Mouse (Mus musculus) stomach, postnatal 0 days (tissue): ENCODE measurements at regions not wholly inside any gene's neighbourhood (a gene's known extent, or its start where the extent isn't known, plus 50 kb on each side); places are given as distances from the start of the nearest gene placed in this dataset.

Experiments
- ATAC-seq: fragments of 200-750 bp; cut with Nextera tagmentation; 2 replicates; pipeline ENCODE4 v1.8.0; 2017; ENCODE audit not compliant: low FRiP score, low TSS enrichment
- DNase-seq: peaks from one replicate; pipeline ENCODE4 v3.0.0-alpha.2; 2016; ENCODE audit warnings: low spot score
- H3K27ac ChIP-seq: fragments of 300-500 bp; sonication (generic); replicated peaks from 2 replicates; pipeline ENCODE4 v1.5.1; 2014; ENCODE audit warnings: mild to moderate bottlenecking, control low read depth
- H3K27me3 ChIP-seq: fragments of 300-500 bp; sonication (generic); 2 replicates; pipeline ENCODE4 v1.6.1; 2014; ENCODE audit warnings: low read length; ENCODE audit not compliant: control insufficient read depth, insufficient read depth
- H3K36me3 ChIP-seq: fragments of 300-500 bp; sonication (generic); 2 replicates; pipeline ENCODE4 v1.6.1; 2014; ENCODE audit warnings: low read length, mixed read lengths; ENCODE audit not compliant: control insufficient read depth, insufficient read depth
- H3K4me1 ChIP-seq: fragments of 300-500 bp; sonication (generic); replicated peaks from 2 replicates; pipeline ENCODE4 v1.6.1; 2014; ENCODE audit warnings: antibody characterized with exemption; ENCODE audit not compliant: control insufficient read depth, insufficient read depth
- H3K4me2 ChIP-seq: fragments of 300-500 bp; sonication (generic); replicated peaks from 2 replicates; pipeline ENCODE4 v1.6.1; 2014; ENCODE audit warnings: low read depth, mild to moderate bottlenecking, control low read depth, moderate library complexity
- H3K4me3 ChIP-seq: fragments of 300-500 bp; sonication (generic); 2 replicates; pipeline ENCODE4 v1.5.1; 2014; ENCODE audit warnings: low read depth, low read length, control low read depth
- H3K9ac ChIP-seq: fragments of 300-500 bp; sonication (generic); 2 replicates; pipeline ENCODE4 v1.6.1; 2014; ENCODE audit warnings: mild to moderate bottlenecking, low read length, control low read depth, mixed read lengths
- H3K9me3 ChIP-seq: fragments of 300-500 bp; sonication (generic); 2 replicates; pipeline ENCODE4 v1.6.1; 2016; ENCODE audit warnings: low read length; ENCODE audit not compliant: control insufficient read depth
- CTCF ChIP-seq: IDR thresholded peaks from 2 replicates; pipeline ENCODE4 v1.5.1; 2016; ENCODE audit warnings: antibody characterized with exemption, low read depth, mild to moderate bottlenecking, moderate library complexity
- EP300 ChIP-seq: optimal IDR thresholded peaks from 2 replicates; pipeline ENCODE3; 2016; ENCODE audit warnings: antibody characterized with exemption
- WGBS: fragments of 180-500 bp; shearing (Covaris S2); extraction: QIAGEN DNeasy Blood & Tissue Kit; methylation state at CpG from one replicate; pipeline ENCODE4 v1.1.7; 2014; 5-methylcytosine and 5-hydroxymethylcytosine counted together

GRCm38 (mm10) chr2:128373363-128374252 lies 217.4 kb upstream of the Spdye4c start:
- no peak for ATAC-seq

GRCm38 (mm10) chr2:128374253-128374566 lies 216.8 kb upstream of the Spdye4c start:
- no peak for ATAC-seq
- DNase-seq: no peak
- TF ChIP-seq EP300 (no peak), CTCF (no peak)

More at GRCm38 (mm10) chr2:128373363-128374252, 217.4 kb upstream of the Spdye4c start:
- no peak overlapping the region for H3K27ac ChIP-seq
- H3K4me3 ChIP-seq: no peak overlapping the region
- H3K9me3 ChIP-seq: no peaks in the 10 kb centered on the region
- H3K27me3 ChIP-seq: no peaks in the 10 kb centered on the region
- H3K36me3 ChIP-seq: no peaks in the 10 kb centered on the region
- WGBS: 54% methylated on average over 12 of the region's 12 CpGs
- no peak for TF ChIP-seq CTCF
- no peak for TF ChIP-seq EP300
- no peaks in the 10 kb centered on the region for H3K4me1 ChIP-seq
- no peak overlapping the region for H3K9ac ChIP-seq
- DNase-seq: no peak
- H3K4me2 ChIP-seq: no peak overlapping the region

GRCm38 (mm10) chr2:128374926-128375325 lies 216.1 kb upstream of the Spdye4c start:
- H3K9ac ChIP-seq: no peak overlapping the region
- no peaks in the 10 kb centered on the region for H3K36me3 ChIP-seq
- no peak for ATAC-seq
- no peaks in the 10 kb centered on the region for H3K9me3 ChIP-seq
- no peak overlapping the region for H3K4me3 ChIP-seq
- 96% methylated on average over 5 of the region's 5 CpGs for WGBS
- no peak overlapping the region for H3K4me2 ChIP-seq
- no peak overlapping the region for H3K27ac ChIP-seq
- H3K4me1 ChIP-seq: no peaks in the 10 kb centered on the region
- no peak for DNase-seq
- no peak for TF ChIP-seq CTCF
- no peak for TF ChIP-seq EP300
- H3K27me3 ChIP-seq: no peaks in the 10 kb centered on the region

More at GRCm38 (mm10) chr2:128374253-128374566, 216.8 kb upstream of the Spdye4c start:
- Histone ChIP-seq H3K27me3 (no peaks in the 10 kb centered on the region), H3K4me1 (no peaks in the 10 kb centered on the region), H3K4me2 (no peak overlapping the region), H3K9ac (no peak overlapping the region), H3K27ac (no peak overlapping the region), H3K9me3 (no peaks in the 10 kb centered on the region), H3K4me3 (no peak overlapping the region), H3K36me3 (no peaks in the 10 kb centered on the region)
- WGBS: 90% methylated on average over 2 of the region's 2 CpGs

- TF ChIP-seq EP300 (no peak), CTCF (no peak)
- Histone ChIP-seq H3K9ac (no peak overlapping the region), H3K4me1 (no peaks in the 10 kb centered on the region), H3K36me3 (no peaks in the 10 kb centered on the region), H3K4me3 (no peak overlapping the region), H3K27me3 (no peaks in the 10 kb centered on the region), H3K4me2 (no peak overlapping the region), H3K9me3 (no peaks in the 10 kb centered on the region), H3K27ac (no peak overlapping the region)
- 87% methylated on average over 3 of the region's 3 CpGs for WGBS
- ATAC-seq (no peak), DNase-seq (no peak)
Observed at GRCm38 (mm10) chr2:128375827-128376226, 215.2 kb upstream of the Spdye4c start.

- TF ChIP-seq EP300 (no peak), CTCF (no peak)
- DNase-seq (no peak), ATAC-seq (no peak; the same call in 1 of the 2 replicates)
- Histone ChIP-seq H3K36me3 (no peaks in the 10 kb centered on the region), H3K9ac (no peak overlapping the region), H3K4me2 (no peak overlapping the region), H3K27me3 (no peaks in the 10 kb centered on the region), H3K4me3 (no peak overlapping the region), H3K4me1 (no peaks in the 10 kb centered on the region), H3K9me3 (no peaks in the 10 kb centered on the region), H3K27ac (no peak overlapping the region)
- WGBS: 62% methylated on average over 6 of the region's 6 CpGs
Observed at GRCm38 (mm10) chr2:128377176-128377575, 213.8 kb upstream of the Spdye4c start.

- ATAC-seq (no peak), DNase-seq (no peak)
- Histone ChIP-seq H3K4me1 (no peaks in the 10 kb centered on the region), H3K27me3 (no peaks in the 10 kb centered on the region), H3K4me2 (no peak overlapping the region), H3K4me3 (no peak overlapping the region), H3K36me3 (no peaks in the 10 kb centered on the region), H3K9me3 (no peaks in the 10 kb centered on the region), H3K27ac (no peak overlapping the region), H3K9ac (no peak overlapping the region)
- WGBS: 44% methylated on average over 10 of the region's 10 CpGs
- TF ChIP-seq CTCF (no peak), EP300 (no peak)
Observed at GRCm38 (mm10) chr2:128377680-128378079, 213.3 kb upstream of the Spdye4c start.
